Mouse (Mus musculus): ENCODE measurements around the gene Chrm3. TPM values are rescaled to one million over a fixed set of nuclear protein-coding genes. Genes with fewer than 3 reads are reported as not detected.

The Chrm3 gene
- polyA plus RNA-seq, 1 experiment from 2014 or later = 1.3 TPM

DNA sequence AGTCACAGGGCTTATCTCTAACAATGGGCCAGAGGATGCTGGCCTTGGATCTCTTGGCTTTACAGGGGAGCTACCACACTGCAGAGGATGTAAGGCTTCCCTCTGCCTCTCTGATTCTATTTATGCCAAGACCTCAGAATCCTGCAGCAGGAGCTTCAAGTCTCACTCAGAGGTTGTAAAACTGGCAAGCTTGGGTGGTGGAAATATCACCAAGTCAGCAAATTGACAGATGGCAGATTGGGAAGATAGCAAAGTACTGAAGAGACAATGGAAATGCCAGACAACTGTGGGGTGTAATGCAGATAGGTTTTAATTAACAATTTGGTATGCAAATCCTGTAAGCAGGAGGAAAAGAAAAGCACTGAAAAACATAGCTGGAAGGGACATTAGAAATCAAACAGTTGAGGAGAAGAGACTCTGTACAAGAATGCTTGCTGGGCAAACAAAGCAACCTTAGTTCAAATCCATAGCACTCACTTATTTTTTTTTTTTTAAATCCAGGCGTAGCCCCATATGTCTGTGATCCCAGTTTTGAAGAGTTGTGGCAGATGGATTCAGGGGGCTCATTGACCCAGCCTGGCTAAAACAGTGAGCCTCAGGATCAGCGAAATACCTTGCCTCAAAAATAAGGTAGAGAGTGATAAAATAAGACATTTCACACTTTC is 362.9 kb downstream of the Chrm3 start:
- Histone ChIP-seq H3K9me3 (replicated peaks) (no peaks in the 10 kb centered on the region), H3K36me3 (no peaks in the 10 kb centered on the region), H3K27ac (no peak overlapping the region), H3K9ac (no peak overlapping the region), H3K27me3 (no peaks in the 10 kb centered on the region), H3K4me2 (replicated peaks) (no peak overlapping the region), H3K4me3 (no peak overlapping the region), H3K4me1 (no peaks in the 10 kb centered on the region)
- WGBS = 71% methylated on average over 2 of the region's 2 CpGs
- ATAC-seq (ENCODE audit: low FRiP score) = no peak

DNA sequence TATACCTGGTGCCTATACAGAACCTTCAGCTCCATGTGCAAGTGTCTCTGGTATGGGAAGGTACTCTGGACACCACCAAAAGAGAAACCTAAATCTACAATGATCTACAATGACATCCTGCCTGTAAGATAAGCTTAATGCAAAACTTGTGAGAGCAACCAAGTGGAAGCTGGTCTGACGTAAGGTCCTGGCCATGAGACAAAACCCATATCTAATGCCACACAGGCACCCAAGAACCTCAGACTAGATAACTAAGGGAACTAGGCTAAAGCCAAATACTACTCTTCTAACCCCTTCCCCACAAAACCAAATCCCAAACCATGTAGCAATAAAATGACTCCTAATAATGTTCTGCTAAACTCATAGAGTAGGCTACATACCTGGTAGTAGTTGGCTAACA is 364.8 kb downstream of the Chrm3 start:
- no peak for ATAC-seq (ENCODE audit: low FRiP score)
- 94% methylated on average over 1 of the region's 1 CpGs for WGBS
- no peak overlapping the region for H3K4me3 ChIP-seq
- H3K27ac ChIP-seq = no peak overlapping the region
- H3K9ac ChIP-seq = no peak overlapping the region
- H3K36me3 ChIP-seq = no peaks in the 10 kb centered on the region
- no peaks in the 10 kb centered on the region for H3K9me3 ChIP-seq (replicated peaks)
- H3K27me3 ChIP-seq = no peaks in the 10 kb centered on the region
- H3K4me2 ChIP-seq (replicated peaks) = no peak overlapping the region
- H3K4me1 ChIP-seq = no peaks in the 10 kb centered on the region

DNA sequence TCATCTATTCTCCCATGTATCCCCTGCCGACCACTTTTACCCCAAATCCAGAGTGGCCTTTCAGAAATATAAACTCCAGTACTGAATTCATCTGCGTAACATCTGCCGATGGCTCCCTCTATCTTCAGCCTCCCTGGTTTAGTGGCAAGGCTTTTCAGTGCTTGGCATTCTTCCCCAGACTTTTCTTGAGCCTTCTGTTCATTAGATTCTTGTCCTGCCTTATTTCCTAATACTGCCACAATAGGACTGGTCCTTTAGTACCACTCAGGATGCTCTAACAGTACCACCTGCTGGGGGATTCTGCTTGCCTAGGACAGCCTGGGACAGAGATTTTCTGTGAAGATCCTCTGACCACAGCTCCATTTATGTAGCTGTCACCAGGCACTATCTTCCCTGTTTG is 367.1 kb downstream of the Chrm3 start:
- 90% methylated on average over 3 of the region's 3 CpGs for WGBS
- no peak overlapping the region for H3K27ac ChIP-seq

DNA sequence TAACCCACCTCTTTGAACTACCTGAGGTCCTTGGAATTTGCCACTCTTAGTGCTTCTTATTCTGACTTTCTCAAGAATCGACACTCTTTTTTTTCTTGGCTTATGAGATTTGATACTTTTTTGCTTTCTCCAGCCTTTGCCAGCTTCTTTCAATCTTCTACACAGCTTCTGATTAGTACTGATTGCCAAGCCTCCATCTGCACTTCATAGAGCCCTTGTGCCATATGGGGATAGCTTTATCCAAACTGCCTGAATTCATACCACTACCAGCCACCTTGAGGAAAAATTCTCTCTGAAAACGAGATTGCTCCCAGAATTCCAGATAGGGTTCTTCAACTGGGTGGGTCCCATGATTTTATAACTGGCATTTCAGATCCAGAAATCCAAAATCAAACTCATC is 368.0 kb downstream of the Chrm3 start:
- ATAC-seq (ENCODE audit: low FRiP score) = no peak
- Histone ChIP-seq H3K36me3 (no peaks in the 10 kb centered on the region), H3K4me3 (no peak overlapping the region), H3K9ac (no peak overlapping the region), H3K4me2 (replicated peaks) (no peak overlapping the region), H3K4me1 (no peaks in the 10 kb centered on the region), H3K27ac (no peak overlapping the region), H3K27me3 (no peaks in the 10 kb centered on the region), H3K9me3 (replicated peaks) (no peaks in the 10 kb centered on the region)
- 78% methylated on average over 2 of the region's 2 CpGs for WGBS

More for the DNA sequence above, 367.1 kb downstream of the Chrm3 start:
- no peak overlapping the region for H3K4me2 ChIP-seq (replicated peaks)
- ATAC-seq (ENCODE audit: low FRiP score) = no peak
- no peaks in the 10 kb centered on the region for H3K9me3 ChIP-seq (replicated peaks)
- no peak overlapping the region for H3K9ac ChIP-seq
- no peaks in the 10 kb centered on the region for H3K27me3 ChIP-seq
- H3K4me3 ChIP-seq = no peak overlapping the region
- no peaks in the 10 kb centered on the region for H3K36me3 ChIP-seq
- no peaks in the 10 kb centered on the region for H3K4me1 ChIP-seq

DNA sequence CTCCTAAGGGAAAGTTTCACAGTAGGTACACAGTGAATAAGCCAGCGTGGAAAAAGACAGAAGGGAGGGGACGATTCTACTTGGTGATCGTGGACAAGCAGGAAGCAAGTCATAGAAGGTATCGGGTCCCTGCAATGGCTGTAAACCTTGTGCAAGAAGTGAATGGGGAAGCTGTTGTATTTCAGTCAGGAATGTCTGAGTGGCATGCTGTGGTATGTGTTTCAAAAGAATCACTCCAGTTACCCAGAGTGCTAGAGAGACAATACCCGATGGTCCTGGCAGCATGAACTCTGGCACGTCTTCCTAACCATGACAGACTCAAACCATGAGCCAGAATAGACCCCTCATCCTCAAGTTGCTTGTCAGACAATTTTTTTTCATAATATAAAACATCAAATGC is 375.0 kb downstream of the Chrm3 start:
- H3K9me3 ChIP-seq (replicated peaks) = no peaks in the 10 kb centered on the region
- no peak overlapping the region for H3K27ac ChIP-seq
- no peaks in the 10 kb centered on the region for H3K36me3 ChIP-seq
- H3K9ac ChIP-seq = no peak overlapping the region
- no peak for ATAC-seq (ENCODE audit: low FRiP score)
- H3K27me3 ChIP-seq = no peaks in the 10 kb centered on the region
- H3K4me2 ChIP-seq (replicated peaks) = no peak overlapping the region
- no peaks in the 10 kb centered on the region for H3K4me1 ChIP-seq
- 66% methylated on average over 6 of the region's 6 CpGs for WGBS
- no peak overlapping the region for H3K4me3 ChIP-seq

DNA sequence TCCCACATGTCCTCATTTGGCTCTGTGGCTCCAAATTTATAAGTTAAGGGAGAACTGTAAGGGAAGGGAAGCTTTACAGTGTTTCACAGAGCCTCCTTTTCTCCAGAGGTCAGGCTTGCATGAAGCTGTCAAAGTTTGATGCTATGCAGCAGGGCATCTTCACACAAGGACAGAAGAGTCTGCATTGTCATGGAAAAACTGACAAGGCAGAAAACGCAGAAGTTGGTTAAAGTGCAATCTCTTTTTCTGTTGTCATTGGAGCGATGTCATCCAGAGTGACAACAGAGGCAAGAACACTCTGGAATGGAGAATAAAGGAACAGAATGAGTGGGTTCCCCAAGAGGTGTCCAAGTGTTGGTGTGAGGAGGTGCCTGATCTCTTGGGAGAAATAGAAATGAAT is 377.4 kb downstream of the Chrm3 start:
- no peaks in the 10 kb centered on the region for H3K36me3 ChIP-seq
- no peaks in the 10 kb centered on the region for H3K27me3 ChIP-seq
- H3K4me2 ChIP-seq (replicated peaks) = no peak overlapping the region
- H3K27ac ChIP-seq = no peak overlapping the region
- no peak for ATAC-seq (ENCODE audit: low FRiP score)
- 82% methylated on average over 2 of the region's 2 CpGs for WGBS
- H3K4me3 ChIP-seq = no peak overlapping the region
- H3K4me1 ChIP-seq = no peaks in the 10 kb centered on the region
- H3K9me3 ChIP-seq (replicated peaks) = no peaks in the 10 kb centered on the region
- H3K9ac ChIP-seq = no peak overlapping the region

DNA sequence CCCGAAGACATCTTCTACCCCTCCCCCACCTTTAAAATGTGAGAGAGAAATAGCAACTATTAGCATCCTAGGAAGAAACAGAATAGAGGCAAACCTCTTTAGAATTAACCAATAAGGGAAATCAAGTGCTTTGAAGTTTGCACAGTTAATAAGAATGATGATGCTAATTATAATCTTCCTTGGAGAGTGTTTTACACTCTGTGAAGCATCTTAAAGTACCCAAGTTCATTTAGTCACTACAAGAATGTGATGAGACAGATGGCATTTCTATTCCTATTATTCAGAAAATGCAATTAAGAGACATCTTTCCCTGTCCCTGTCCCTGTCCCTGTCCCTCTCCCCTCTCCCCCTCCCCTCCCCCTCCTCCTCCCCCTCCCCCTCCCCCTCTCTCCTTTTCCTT is 382.9 kb downstream of the Chrm3 start:
- H3K27me3 ChIP-seq = no peaks in the 10 kb centered on the region
- no peak for ATAC-seq (ENCODE audit: low FRiP score)
- H3K36me3 ChIP-seq = no peaks in the 10 kb centered on the region
- H3K4me2 ChIP-seq (replicated peaks) = no peak overlapping the region
- WGBS = 77% methylated on average over 1 of the region's 1 CpGs
- H3K9me3 ChIP-seq (replicated peaks) = no peaks in the 10 kb centered on the region
- no peaks in the 10 kb centered on the region for H3K4me1 ChIP-seq
- no peak overlapping the region for H3K4me3 ChIP-seq
- no peak overlapping the region for H3K27ac ChIP-seq
- H3K9ac ChIP-seq = no peak overlapping the region

DNA sequence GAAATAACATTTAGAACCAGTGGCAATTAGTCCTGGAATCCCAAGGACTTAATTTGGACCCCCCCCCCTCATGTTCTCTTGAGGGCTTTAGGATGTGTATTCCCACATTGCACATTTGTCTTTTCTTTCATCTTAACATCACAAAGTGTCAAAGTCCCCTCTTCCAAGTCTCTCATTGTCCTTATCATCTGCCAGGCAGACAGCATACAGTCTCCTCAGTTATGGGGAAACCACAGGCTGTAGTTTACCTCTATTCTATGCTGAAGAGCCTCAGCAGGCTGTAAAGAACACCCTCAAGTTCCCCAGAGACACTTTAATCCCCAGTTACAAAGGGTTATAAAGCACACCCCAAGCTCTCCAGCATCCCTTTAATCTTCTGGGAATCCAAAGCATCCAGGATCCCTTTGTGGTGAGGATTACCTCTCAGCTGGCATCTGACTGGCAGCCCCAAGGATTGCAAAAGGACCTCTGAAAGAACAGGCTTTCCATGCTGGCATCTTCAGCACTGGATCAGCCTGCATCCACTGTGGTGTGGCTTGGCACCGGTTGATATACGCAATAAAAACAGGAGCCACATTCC is 386.8 kb downstream of the Chrm3 start:
- no peak overlapping the region for H3K27ac ChIP-seq
- H3K9me3 ChIP-seq (replicated peaks) = no peaks in the 10 kb centered on the region
- H3K4me2 ChIP-seq (replicated peaks) = no peak overlapping the region
- no peaks in the 10 kb centered on the region for H3K36me3 ChIP-seq
- H3K4me1 ChIP-seq = no peaks in the 10 kb centered on the region
- H3K27me3 ChIP-seq = no peaks in the 10 kb centered on the region
- 52% methylated on average over 2 of the region's 2 CpGs for WGBS
- H3K9ac ChIP-seq = no peak overlapping the region
- ATAC-seq (ENCODE audit: low FRiP score) = no peak
- H3K4me3 ChIP-seq = no peak overlapping the region

DNA sequence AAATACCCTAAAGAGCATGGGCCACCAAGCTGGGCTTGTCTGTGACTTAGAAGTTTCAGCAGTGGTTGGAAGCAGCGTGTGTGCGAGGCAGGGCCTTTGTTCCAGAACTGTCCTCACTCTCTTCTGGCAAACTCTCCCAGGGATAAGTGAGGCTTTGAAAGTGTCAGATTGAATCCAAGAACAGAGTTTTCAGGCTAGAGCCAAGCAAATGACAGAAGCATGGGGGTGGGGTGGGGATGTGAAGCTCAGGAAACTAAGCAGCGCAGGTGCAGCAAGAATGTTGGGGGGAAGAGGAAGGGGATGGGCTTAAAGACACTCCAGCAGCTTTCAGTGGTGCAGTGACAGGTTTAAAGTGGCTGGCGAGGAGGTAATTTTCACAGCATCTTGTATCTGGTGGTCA is 388.8 kb downstream of the Chrm3 start:
- 59% methylated on average over 4 of the region's 4 CpGs for whole genome bisulfite sequencing
- no peaks in the 10 kb centered on the region for H3K4me1 ChIP-seq

DNA sequence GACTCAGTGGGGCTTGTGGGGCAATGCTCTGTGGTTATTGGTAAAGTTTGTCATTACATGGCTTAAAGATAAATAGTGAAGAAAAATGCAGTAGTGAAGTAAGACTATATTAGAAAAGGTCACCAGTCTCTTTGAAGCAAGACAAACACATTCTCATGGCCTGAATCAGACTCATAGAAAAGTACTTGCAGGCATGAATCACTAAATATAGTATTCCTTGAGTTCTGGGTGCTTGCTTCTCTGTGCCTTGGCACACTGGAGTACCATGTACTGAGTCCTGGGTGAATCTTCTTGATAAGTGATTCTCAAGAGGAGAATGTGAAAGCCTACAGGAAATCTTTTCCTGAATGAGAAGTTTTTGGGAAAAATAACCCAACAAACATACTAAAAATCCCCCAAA is 408.0 kb downstream of the Chrm3 start:
- no peak overlapping the region for H3K4me2 ChIP-seq (replicated peaks)
- no peaks in the 10 kb centered on the region for H3K9me3 ChIP-seq (replicated peaks)
- H3K9ac ChIP-seq = no peak overlapping the region
- H3K27ac ChIP-seq = no peak overlapping the region
- no peaks in the 10 kb centered on the region for H3K36me3 ChIP-seq
- no peaks in the 10 kb centered on the region for H3K4me1 ChIP-seq
- no peak overlapping the region for H3K4me3 ChIP-seq
- ATAC-seq (ENCODE audit: low FRiP score) = no peak
- H3K27me3 ChIP-seq = no peaks in the 10 kb centered on the region

More for the DNA sequence above, 388.8 kb downstream of the Chrm3 start:
- no peak overlapping the region for H3K4me3 ChIP-seq
- no peak overlapping the region for H3K9ac ChIP-seq
- ATAC-seq (ENCODE audit: low FRiP score) = no peak
- no peaks in the 10 kb centered on the region for H3K36me3 ChIP-seq
- H3K4me2 ChIP-seq (replicated peaks) = no peak overlapping the region
- no peaks in the 10 kb centered on the region for H3K27me3 ChIP-seq
- H3K27ac ChIP-seq = no peak overlapping the region
- no peaks in the 10 kb centered on the region for H3K9me3 ChIP-seq (replicated peaks)

DNA sequence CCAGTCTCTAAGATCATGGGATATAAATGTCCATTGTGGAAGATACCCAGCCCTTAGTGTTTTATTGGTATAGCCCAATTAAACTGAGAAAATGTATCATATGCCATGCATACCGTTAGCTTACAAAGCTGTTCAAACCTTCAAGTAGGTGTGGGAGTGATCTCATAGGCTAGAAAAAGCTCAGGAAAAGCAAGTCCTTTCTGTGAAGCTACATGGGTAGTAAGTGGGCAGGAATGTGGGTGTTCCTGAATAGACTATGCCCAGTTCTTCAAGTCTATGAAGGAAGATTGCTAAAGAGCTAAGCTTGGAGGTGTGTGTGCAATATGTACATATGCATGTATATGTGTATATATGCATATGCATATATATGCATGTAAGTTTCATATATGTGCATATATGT is 409.3 kb downstream of the Chrm3 start:
- Histone ChIP-seq H3K36me3 (no peaks in the 10 kb centered on the region), H3K4me3 (no peak overlapping the region), H3K9me3 (replicated peaks) (no peaks in the 10 kb centered on the region), H3K4me1 (no peaks in the 10 kb centered on the region), H3K27ac (no peak overlapping the region), H3K27me3 (no peaks in the 10 kb centered on the region), H3K4me2 (replicated peaks) (no peak overlapping the region), H3K9ac (no peak overlapping the region)
- no peak for ATAC-seq (ENCODE audit: low FRiP score)
- 94% methylated on average over 1 of the region's 1 CpGs for WGBS

DNA sequence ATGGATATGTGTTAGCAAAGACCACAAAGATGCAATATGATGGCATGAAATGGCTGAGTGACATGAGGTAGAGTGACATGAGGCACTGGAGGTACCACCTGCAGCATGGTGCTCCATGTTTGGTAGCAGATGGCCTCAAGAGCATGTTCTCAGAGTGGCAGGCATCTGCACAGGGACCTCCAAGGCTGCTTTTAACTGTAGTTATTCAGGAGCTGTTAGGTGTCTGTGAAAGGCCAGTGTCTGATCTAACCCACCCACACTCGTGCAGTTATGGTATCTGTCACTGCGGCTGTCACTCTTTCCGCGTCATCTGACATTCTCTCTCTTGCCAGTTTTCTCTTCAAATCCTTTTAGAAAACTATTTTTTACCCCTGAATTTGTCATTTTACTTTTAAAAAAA is 411.6 kb downstream of the Chrm3 start:
- no peak for ATAC-seq (ENCODE audit: low FRiP score)
- H3K9ac ChIP-seq = no peak overlapping the region
- no peak overlapping the region for H3K4me3 ChIP-seq
- no peaks in the 10 kb centered on the region for H3K27me3 ChIP-seq
- H3K9me3 ChIP-seq (replicated peaks) = no peaks in the 10 kb centered on the region
- H3K4me2 ChIP-seq (replicated peaks) = no peak overlapping the region
- H3K27ac ChIP-seq = no peak overlapping the region
- H3K4me1 ChIP-seq = no peaks in the 10 kb centered on the region
- H3K36me3 ChIP-seq = no peaks in the 10 kb centered on the region
- 85% methylated on average over 4 of the region's 4 CpGs for WGBS

DNA sequence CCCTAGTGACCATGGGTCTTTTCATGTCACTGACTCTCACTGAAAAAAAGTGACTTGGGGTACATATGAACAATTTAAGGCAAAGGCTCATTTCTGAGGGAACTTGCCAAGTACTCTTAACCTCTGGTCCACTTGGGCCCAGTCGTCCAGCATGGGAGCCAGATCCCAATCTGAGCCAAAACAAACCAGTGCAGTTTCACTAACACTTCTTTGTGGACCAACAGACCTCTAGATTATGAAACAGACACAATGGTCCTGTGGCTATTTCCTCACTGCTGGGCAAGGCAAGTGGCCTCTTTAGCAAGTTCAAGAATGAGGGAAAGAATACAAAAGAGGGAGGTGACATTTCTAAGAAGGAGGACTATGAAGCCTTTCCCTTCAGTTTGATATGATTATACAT is 420.5 kb downstream of the Chrm3 start:
- Histone ChIP-seq H3K4me3 (no peak overlapping the region), H3K9me3 (replicated peaks) (no peaks in the 10 kb centered on the region), H3K4me1 (no peaks in the 10 kb centered on the region), H3K4me2 (replicated peaks) (no peak overlapping the region), H3K9ac (no peak overlapping the region), H3K27ac (no peak overlapping the region), H3K36me3 (no peaks in the 10 kb centered on the region), H3K27me3 (no peaks in the 10 kb centered on the region)
- ATAC-seq (ENCODE audit: low FRiP score) = no peak
- 70% methylated on average over 1 of the region's 1 CpGs for WGBS

Measured in hindbrain, embryonic 12.5 days (tissue).